Mouse (Mus musculus) mesoderm, embryonic 11.5 days (tissue): Measurements from ENCODE around the gene Cyp2f2.

Experiments used
- DNase-seq: peaks from one replicate; pipeline ENCODE4 v3.0.0-alpha.2; 2012; ENCODE audit warnings: low read depth, low spot score

Gene Cyp2f2

GRCm38 (mm10) chr7:27119676-27120075, at the start of gene Cyp2f2:
Gene Cyp2f2, plus strand, starts transcription at chr7:27119909.
- no peak for DNase-seq

DNA sequence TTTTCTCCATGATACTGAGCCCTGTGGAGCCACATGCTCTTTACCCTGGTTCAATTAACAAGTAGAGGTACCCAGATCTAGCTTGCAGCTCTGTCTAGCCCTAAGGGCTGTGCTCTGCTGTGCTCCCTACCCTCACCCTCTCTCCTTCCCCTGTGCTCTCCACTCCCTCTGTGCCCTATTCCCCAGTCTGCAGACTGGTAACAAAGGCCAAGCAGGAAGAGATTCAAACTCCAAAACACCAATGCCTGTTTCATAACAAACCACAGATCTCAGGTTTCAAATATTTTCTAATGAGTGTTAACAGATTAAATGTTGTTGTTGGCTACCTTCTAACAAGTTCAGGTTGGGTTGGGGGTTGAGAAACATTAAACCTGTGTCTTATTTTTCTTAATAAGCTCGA, 41.1 kb upstream of the Cyp2f2 start:
- DNase-seq = no peak

DNA sequence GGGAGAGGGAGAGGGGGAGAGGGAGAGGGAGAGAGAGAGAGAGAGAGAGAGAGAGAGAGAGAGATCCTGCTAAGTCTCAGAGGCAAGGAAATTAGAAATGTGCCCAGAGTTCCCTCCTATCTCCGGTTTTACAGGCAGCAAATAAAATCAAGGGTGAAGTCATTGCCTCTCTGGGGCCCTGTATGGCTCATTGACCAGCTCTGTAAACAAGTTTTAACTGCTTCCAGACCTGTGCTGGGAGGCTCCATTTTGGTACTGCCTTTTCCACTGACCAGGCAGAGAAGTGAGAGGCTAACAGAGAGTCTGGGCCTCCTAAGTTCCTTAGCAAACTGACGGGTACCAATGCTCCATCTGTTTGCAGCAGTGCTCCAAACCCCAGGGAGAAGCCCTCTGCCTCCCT, 38.1 kb upstream of the Cyp2f2 start:
- peak; percentile 6 for DNase-seq

DNA sequence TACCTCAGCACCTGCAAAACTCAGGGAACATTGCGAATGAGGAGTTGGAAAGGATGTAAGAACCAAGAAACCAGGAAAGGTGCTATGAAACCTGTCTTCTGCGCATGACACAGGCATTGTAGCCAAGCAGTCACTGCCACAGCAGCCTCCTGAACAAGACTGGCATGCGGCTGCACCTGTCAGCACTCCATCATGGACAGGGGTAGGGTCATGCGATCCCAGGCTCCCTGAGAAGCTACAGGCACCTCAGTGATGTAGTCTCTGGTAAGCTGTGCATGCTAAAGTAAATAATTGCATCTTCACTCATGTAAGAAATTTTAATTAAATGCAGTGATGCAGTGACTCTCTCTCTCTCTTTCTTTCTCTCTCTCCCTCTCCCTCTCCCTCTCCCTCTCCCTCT, 28.7 kb upstream of the Cyp2f2 start:
- DNase-seq = no peak

DNA sequence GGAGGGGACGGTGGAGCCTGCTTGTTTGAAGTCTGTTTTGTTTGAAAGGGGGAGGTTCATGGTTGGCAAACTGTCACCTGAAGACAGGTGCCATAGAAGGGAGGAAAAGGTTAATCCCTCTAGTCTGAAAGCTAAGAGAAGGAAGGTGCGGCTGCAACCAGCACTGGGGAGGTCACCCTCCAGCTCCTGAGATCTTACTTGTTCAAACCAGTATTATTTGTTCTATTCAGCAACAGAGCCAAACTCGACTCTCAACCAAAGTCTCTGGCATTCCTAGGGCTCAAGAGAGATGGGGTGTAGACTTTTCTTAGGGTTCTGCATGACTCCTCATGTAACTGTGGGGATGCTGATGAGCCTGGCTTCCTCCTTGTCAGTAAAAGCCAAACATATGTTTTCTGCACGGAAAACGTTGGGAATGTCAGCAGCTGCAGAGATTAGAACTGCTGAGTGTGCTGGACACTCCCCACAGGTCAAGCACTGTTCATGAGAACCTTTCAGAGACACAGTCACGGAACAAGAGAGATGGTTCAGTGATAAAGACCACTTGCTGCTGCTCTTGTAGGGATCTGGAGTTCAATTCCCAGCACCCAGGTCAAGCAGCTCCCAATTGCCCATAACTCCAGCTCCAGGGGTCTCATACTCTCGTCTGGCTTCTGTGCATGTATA, 27.5 kb upstream of the Cyp2f2 start:
- DNase-seq = no peak

GRCm38 (mm10) chr7:27092882-27093281, 26.8 kb upstream of the Cyp2f2 start:
- DNase-seq = no peak

DNA sequence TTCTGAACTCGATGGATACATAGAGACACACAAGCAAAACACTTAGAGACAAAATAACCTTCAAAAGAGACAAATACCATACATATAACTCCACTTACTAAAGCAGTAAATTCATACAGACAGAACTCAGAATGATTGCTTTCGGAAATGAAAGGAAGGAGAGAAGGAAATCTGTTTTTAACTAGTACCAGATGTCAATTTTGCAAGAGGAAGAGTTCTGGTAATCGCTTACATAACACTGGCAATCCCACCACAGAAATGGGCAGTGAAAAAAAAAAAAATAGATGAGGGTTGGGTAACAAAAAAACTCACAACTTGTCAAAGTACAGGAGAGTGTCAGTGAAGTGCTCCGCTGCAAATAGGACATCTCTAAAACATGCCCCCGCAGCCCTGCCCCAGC, 14.8 kb upstream of the Cyp2f2 start:
- peak; percentile 47 for DNase-seq

DNA sequence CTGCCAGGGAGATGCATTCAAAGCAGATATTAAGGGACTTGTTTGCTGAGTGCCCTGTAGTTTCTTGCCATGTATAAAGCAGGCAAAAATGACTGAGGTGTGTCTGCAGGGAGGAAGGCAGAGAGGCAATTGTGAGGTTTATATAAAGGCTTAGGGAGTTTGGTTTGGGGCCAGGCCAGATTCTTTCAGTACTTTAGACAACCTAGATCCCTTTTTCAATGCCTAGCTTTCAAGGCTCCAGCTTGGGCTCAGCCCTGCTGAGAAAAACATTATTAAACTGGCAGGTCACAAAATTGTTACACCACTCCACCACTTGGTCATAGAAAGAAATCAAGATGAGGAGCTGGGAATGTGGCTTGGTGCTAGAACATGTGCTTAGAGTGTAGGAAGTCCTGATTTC, 9.4 kb upstream of the Cyp2f2 start:
- DNase-seq = no peak

GRCm38 (mm10) chr7:27111038-27111437, 8.7 kb upstream of the Cyp2f2 start:
- no peak for DNase-seq

DNA sequence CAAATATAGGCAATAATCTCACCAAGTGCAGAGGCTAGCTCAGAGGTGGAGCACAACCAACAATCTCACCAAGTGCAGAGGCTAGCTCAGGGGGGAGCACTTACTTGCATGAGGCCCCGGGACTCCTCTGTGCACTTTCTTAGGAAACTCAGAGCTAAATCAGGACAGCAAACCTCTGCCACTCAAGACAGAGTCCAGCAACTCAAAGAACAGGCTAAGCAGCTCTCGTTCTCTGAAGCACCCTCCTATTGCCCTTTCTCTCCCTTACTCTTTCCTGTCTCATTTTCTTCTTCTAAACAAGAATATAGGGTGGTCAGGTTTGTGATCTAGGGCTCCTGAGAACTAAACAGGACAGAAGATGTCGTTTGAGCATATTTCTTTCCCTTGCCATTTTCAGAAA, 7.7 kb upstream of the Cyp2f2 start:
- DNase-seq = no peak

DNA sequence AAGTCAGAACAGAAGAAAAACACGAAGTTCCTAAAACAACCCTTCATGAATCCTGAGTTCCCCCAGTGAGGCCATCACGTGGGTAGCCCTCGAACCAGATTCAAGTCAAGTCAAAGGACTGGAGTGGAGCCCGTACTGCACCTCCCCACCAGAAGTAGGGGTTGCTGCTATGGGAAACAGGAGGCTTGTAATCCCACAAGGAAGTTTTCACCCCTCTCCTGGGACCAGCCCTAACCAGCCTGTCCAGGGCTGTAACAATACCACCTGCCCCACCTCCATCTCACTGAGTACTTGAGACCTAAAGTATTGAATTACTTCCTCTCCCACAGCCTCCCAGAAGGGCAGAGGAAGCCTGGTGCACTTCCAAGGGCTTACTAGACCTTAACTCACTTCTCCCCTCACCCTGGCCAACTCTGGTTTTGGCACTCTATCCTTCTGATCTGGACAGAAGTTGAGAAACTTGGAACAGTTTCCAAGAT, 1.6 kb upstream of the Cyp2f2 start:
- no peak for DNase-seq

DNA sequence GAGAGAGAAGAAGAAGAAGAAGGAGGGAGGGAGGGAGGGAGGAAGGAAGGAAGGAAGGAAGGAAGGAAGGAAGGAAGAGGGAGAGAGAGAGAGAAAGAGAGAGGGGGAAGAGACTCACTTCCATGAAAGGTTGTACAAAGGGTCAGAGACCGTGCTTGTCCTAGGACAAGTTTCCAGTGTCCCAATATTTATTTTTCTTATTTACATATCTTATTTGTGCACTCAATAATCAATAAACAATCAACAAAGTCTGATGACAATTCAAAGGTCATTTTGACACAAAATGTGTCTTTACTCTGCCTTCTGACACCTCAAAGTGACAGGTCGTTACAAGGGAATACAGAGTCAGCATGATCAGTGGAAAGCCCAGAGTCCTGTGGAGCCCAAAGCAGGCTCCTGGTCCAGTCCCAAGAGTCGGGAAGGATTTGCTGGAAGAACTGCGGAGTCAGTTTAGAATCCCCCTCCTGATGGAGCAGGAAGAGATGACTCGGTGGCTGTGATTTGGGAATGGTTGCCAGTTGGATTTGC, 4.7 kb downstream of the Cyp2f2 start:
- no peak for DNase-seq

GRCm38 (mm10) chr7:27124969-27125368, 5.3 kb downstream of the Cyp2f2 start:
- DNase-seq = no peak

DNA sequence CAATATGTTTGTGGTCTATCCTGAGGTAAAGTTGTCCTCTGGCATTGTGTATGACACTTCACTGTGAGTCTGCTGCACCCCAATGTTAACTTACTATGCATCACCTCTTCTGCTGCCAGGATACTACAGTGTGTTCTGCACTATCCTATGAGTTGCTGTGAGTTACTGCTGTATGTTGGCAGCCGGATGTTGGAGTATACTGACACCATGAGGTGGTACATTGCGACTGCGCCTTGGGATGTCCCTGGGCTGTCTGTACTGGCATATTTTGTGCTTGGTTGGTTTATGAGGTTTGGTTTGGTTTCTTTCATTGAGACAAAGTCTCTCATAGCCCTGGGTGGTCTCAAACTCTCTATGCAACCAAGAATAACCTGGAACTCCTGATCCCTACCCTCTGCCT, 8.5 kb downstream of the Cyp2f2 start:
- DNase-seq = peak; percentile 17

GRCm38 (mm10) chr7:27128946-27129345, 9.2 kb downstream of the Cyp2f2 start:
- no peak for DNase-seq

DNA sequence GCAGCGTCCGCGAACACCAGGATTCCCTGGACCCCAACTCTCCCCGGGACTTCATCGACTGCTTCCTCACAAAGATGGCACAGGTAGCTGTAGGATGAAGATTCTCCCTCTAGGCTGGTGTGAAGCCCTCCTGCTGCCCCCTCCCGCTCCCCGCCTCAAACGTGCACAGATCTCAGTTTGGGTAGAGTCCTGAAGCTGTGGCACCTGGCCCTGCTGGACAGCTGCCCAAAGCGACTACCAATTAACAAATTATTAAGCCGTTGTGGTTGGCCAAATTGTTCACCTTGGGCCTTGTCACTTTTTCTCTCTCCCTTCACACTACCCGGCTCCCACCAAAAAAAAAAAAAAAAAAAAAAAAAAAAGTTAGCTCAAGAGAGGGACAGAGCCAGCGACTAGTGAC, 10.1 kb downstream of the Cyp2f2 start:
- no peak for DNase-seq

GRCm38 (mm10) chr7:27130521-27131370, 11.0 kb downstream of the Cyp2f2 start:
- no peak for DNase-seq

DNA sequence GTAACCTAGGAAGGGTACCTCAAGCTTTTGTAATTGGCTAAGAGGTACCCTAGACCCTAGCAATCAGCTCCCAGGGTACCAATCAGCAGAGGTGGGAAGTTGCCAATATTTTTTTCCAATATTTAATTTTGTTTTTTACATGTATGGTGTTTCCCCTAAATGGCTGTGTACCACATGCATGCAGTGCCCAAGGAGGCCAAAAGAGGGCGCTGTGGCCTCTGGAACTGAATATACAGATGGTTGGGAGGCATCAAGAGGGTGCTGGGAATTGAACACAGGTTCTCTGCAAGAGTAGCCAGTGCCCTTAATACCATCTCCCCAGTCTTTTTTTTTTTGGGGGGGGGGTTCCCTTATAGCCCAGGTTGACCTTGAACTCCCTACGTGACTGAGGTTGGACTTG, 11.7 kb downstream of the Cyp2f2 start:
- no peak for DNase-seq

GRCm38 (mm10) chr7:27132588-27132987, 12.9 kb downstream of the Cyp2f2 start:
- DNase-seq = peak; percentile 81

GRCm38 (mm10) chr7:27133156-27133555, 13.4 kb downstream of the Cyp2f2 start:
- no peak for DNase-seq

GRCm38 (mm10) chr7:27133757-27134156, 14.0 kb downstream of the Cyp2f2 start:
- no peak for DNase-seq

DNA sequence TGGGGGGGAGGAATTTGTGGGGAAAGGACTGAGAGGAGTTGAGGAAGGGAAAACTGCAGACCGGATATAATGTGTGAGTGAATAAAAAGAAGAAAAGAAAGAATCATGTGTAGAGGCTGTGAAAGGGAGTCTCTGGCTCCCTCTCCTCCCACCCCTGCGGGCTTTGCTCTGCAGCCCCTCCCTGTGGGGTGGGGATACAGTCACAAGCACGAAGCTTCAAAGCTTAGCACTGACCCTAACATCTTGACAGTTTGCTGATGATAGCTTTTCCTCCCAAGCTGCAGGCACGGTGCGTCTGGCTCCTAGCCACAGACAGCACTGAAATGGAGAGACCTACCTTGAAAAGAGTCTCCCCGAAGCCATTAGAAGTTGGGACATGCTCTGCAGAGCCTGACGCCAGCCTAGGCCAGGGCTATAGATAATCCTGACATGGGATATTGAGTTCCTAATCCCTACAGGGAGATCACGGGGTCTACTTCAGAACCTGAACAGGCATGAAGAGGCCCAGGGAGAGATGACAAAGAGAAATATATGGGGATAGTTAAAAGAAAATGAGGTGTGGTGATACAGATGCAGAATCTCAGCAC, 16.8 kb downstream of the Cyp2f2 start:
- no peak for DNase-seq
